Mouse (Mus musculus) small intestine, adult 2 months (tissue): ENCODE results near the gene S100a13.

Experiments used
- CTCF ChIP-seq: fragments of 200-500 bp; IDR thresholded peaks from 2 replicates; pipeline ENCODE4 v1.5.1; 2012; ENCODE audit warnings: low read depth, mild to moderate bottlenecking, control low read depth, inconsistent platforms, low read length, moderate library complexity, mixed read lengths; ENCODE audit not compliant: insufficient replicate concordance, insufficient read length; ENCODE audit errors: extremely low read depth
- POLR2A ChIP-seq: fragments of 200-500 bp; IDR thresholded peaks from 2 replicates; pipeline ENCODE4 v1.6.1; 2012; ENCODE audit warnings: low read depth, mild to moderate bottlenecking, control low read depth, inconsistent platforms, low read length, moderate library complexity

DNA sequence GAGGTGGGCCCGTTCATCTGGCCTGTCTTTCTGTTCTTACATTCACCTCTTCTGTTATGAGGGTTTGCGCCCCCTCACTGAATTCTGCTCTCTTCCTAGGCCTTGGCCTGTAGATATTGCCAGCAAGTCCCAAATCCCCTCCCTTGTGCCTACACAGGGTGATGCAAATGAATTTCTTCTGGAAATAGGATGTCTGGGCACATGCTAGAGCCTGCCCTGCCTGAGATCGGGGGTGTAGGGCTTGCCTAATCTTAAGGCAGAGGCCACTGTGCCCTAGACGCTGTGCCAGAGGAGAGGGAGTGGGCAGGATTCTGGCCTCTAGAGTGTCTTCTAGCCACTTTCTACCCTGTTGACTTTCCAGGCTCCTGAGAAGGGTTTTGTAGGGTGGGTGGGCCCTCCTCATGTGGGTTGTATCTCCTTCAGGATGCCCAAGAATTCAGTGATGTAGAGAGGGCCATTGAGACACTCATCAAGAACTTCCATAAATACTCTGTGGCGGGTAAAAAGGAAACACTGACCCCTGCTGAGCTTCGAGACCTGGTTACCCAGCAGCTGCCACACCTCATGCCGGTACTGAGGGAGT is 13.1 kb downstream of the S100a13 start:
- TF ChIP-seq CTCF (no peak), POLR2A (no peak)
